Mouse (Mus musculus): ENCODE data around the gene Prkca. TPM values are rescaled to one million over a fixed set of nuclear protein-coding genes. Genes with fewer than 3 reads are reported as not detected.

Prkca gene
- polyA plus RNA-seq, 1 experiment from 2014 or later: 19.8 TPM

- H3K4me3 ChIP-seq (ENCODE audit: low read depth, low read length): no peak overlapping the region
- no peaks in the 10 kb centered on the region for H3K9me3 ChIP-seq (ENCODE audit: control insufficient read depth, low read length)
- no peak for ATAC-seq (replicated peaks; ENCODE audit: low FRiP score, low TSS enrichment, low read depth)
- no peaks in the 10 kb centered on the region for H3K27me3 ChIP-seq (replicated peaks; ENCODE audit: control insufficient read depth, insufficient read depth, low read length)
- H3K27ac ChIP-seq (ENCODE audit: low read depth): no peak overlapping the region
- no peak for DNase-seq (ENCODE audit: low spot score)
- WGBS: 71% methylated on average over 10 of the region's 10 CpGs
- peaks cover 10% of the 10 kb centered on the region for H3K4me1 ChIP-seq (replicated peaks; ENCODE audit: control insufficient read depth, insufficient read depth, low read length)
- H3K36me3 ChIP-seq (ENCODE audit: control insufficient read depth, insufficient read depth, low read length): no peaks in the 10 kb centered on the region
- H3K4me2 ChIP-seq (ENCODE audit: low read length): no peak overlapping the region
- H3K9ac ChIP-seq (ENCODE audit: low read length): no peak overlapping the region
Observed at GRCm38 (mm10) chr11:108181012-108181713, 162.6 kb downstream of the Prkca start.

- H3K27me3 ChIP-seq (replicated peaks; ENCODE audit: control insufficient read depth, insufficient read depth, low read length): no peaks in the 10 kb centered on the region
- no peak overlapping the region for H3K27ac ChIP-seq (ENCODE audit: low read depth)
- H3K4me2 ChIP-seq (ENCODE audit: low read length): no peak overlapping the region
- no peaks in the 10 kb centered on the region for H3K9me3 ChIP-seq (ENCODE audit: control insufficient read depth, low read length)
- no peak overlapping the region for H3K4me3 ChIP-seq (ENCODE audit: low read depth, low read length)
- 74% methylated on average over 5 of the region's 5 CpGs for WGBS
- H3K4me1 ChIP-seq (replicated peaks; ENCODE audit: control insufficient read depth, insufficient read depth, low read length): peaks cover 10% of the 10 kb centered on the region
- ATAC-seq (replicated peaks; ENCODE audit: low FRiP score, low TSS enrichment, low read depth) (no peak), DNase-seq (ENCODE audit: low spot score) (no peak)
- no peaks in the 10 kb centered on the region for H3K36me3 ChIP-seq (ENCODE audit: control insufficient read depth, insufficient read depth, low read length)
- no peak overlapping the region for H3K9ac ChIP-seq (ENCODE audit: low read length)
Observed at GRCm38 (mm10) chr11:108178802-108179201, 164.9 kb downstream of the Prkca start.

DNA sequence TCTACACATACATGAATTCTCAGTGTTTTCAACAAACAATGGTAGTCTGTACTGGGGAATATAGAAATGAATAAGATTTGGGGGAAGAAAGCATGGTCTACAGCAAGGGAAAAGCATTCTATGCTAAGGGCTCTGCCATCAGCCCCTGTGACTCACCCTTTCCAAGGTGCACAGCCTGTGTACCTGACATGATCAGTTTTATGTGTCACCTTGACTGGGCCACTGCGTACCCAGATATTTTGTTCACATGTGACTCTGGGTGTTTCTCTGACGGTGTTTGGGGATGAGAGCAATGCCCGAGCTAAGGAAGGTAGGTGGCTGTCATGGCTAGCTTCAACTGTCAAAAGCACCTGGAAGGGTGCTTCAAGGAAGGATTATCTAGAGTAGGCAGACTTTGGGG, 165.5 kb downstream of the Prkca start:
- DNase-seq (ENCODE audit: low spot score) (no peak), ATAC-seq (replicated peaks; ENCODE audit: low FRiP score, low TSS enrichment, low read depth) (no peak)
- no peaks in the 10 kb centered on the region for H3K27me3 ChIP-seq (replicated peaks; ENCODE audit: control insufficient read depth, insufficient read depth, low read length)
- no peak overlapping the region for H3K4me3 ChIP-seq (ENCODE audit: low read depth, low read length)
- H3K4me1 ChIP-seq (replicated peaks; ENCODE audit: control insufficient read depth, insufficient read depth, low read length): peaks cover 10% of the 10 kb centered on the region
- no peaks in the 10 kb centered on the region for H3K36me3 ChIP-seq (ENCODE audit: control insufficient read depth, insufficient read depth, low read length)
- H3K9ac ChIP-seq (ENCODE audit: low read length): no peak overlapping the region
- H3K9me3 ChIP-seq (ENCODE audit: control insufficient read depth, low read length): no peaks in the 10 kb centered on the region
- 94% methylated on average over 3 of the region's 3 CpGs for WGBS
- H3K4me2 ChIP-seq (ENCODE audit: low read length): no peak overlapping the region
- no peak overlapping the region for H3K27ac ChIP-seq (ENCODE audit: low read depth)

GRCm38 (mm10) chr11:108176715-108177114, 167.0 kb downstream of the Prkca start:
- H3K9me3 ChIP-seq (ENCODE audit: control insufficient read depth, low read length): no peaks in the 10 kb centered on the region
- H3K27ac ChIP-seq (ENCODE audit: low read depth): no peak overlapping the region
- no peak overlapping the region for H3K9ac ChIP-seq (ENCODE audit: low read length)
- DNase-seq (ENCODE audit: low spot score) (no peak), ATAC-seq (replicated peaks; ENCODE audit: low FRiP score, low TSS enrichment, low read depth) (no peak)
- no peak overlapping the region for H3K4me3 ChIP-seq (ENCODE audit: low read depth, low read length)
- 44% methylated on average over 5 of the region's 5 CpGs for WGBS
- H3K36me3 ChIP-seq (ENCODE audit: control insufficient read depth, insufficient read depth, low read length): no peaks in the 10 kb centered on the region
- H3K4me1 ChIP-seq (replicated peaks; ENCODE audit: control insufficient read depth, insufficient read depth, low read length): peaks cover 10% of the 10 kb centered on the region
- H3K27me3 ChIP-seq (replicated peaks; ENCODE audit: control insufficient read depth, insufficient read depth, low read length): no peaks in the 10 kb centered on the region
- no peak overlapping the region for H3K4me2 ChIP-seq (ENCODE audit: low read length)

- Histone ChIP-seq H3K9me3 (ENCODE audit: control insufficient read depth, low read length) (no peaks in the 10 kb centered on the region), H3K4me1 (replicated peaks; ENCODE audit: control insufficient read depth, insufficient read depth, low read length) (no peaks in the 10 kb centered on the region), H3K36me3 (ENCODE audit: control insufficient read depth, insufficient read depth, low read length) (no peaks in the 10 kb centered on the region), H3K27me3 (replicated peaks; ENCODE audit: control insufficient read depth, insufficient read depth, low read length) (no peaks in the 10 kb centered on the region), H3K9ac (ENCODE audit: low read length) (no peak overlapping the region), H3K27ac (ENCODE audit: low read depth) (no peak overlapping the region), H3K4me3 (ENCODE audit: low read depth, low read length) (no peak overlapping the region), H3K4me2 (ENCODE audit: low read length) (no peak overlapping the region)
- DNase-seq (ENCODE audit: low spot score) (no peak), ATAC-seq (replicated peaks; ENCODE audit: low FRiP score, low TSS enrichment, low read depth) (no peak)
- WGBS: 88% methylated on average over 5 of the region's 5 CpGs
Observed at GRCm38 (mm10) chr11:108171917-108172316, 171.8 kb downstream of the Prkca start.

DNA sequence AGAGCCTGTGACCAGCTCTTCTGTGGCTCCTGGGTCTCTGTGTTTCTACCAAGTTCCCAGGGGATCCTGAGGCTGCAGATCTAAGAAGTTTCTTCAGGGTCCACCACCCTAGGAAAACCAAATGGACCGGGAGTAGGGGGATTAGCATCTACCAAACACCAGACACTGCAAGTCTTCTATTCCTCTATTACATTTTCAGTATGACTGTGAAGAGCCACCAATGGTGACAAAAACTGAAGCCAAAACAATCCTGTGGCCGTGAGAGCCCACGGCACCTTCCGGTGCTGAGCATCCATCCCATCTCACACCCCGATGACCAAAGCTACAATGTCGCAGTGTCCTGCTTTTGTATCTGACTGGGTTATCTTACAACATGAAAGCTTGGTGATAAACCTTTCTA, 172.5 kb downstream of the Prkca start:
- Histone ChIP-seq H3K36me3 (ENCODE audit: control insufficient read depth, insufficient read depth, low read length) (no peaks in the 10 kb centered on the region), H3K4me2 (ENCODE audit: low read length) (no peak overlapping the region), H3K4me1 (replicated peaks; ENCODE audit: control insufficient read depth, insufficient read depth, low read length) (no peaks in the 10 kb centered on the region), H3K27me3 (replicated peaks; ENCODE audit: control insufficient read depth, insufficient read depth, low read length) (no peaks in the 10 kb centered on the region), H3K27ac (ENCODE audit: low read depth) (no peak overlapping the region), H3K4me3 (ENCODE audit: low read depth, low read length) (no peak overlapping the region), H3K9ac (ENCODE audit: low read length) (no peak overlapping the region), H3K9me3 (ENCODE audit: control insufficient read depth, low read length) (no peaks in the 10 kb centered on the region)
- no peak for DNase-seq (ENCODE audit: low spot score)
- ATAC-seq (replicated peaks; ENCODE audit: low FRiP score, low TSS enrichment, low read depth): no peak
- WGBS: 96% methylated on average over 6 of the region's 6 CpGs

DNA sequence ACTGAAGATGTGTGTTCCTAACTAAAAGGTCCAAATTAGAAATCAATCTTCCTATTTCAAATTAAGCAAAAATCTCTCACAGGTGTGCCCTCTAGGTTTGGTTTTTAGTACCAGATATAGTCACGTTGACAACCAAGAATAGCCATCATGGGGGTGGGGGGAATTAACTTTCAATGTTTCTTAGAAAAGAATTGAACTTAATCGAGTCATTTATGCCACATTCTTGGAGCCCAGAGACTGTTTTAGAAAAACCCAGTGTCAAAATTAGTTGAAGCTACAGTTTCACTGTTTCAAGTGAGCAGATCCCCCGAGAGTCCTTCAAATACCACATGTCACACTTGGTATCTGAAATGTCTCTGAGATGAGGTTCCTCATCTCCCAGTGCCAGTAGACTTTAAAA, 173.6 kb downstream of the Prkca start:
- no peak for ATAC-seq (replicated peaks; ENCODE audit: low FRiP score, low TSS enrichment, low read depth)
- Histone ChIP-seq H3K9ac (ENCODE audit: low read length) (no peak overlapping the region), H3K27ac (ENCODE audit: low read depth) (no peak overlapping the region), H3K4me3 (ENCODE audit: low read depth, low read length) (no peak overlapping the region), H3K4me1 (replicated peaks; ENCODE audit: control insufficient read depth, insufficient read depth, low read length) (no peaks in the 10 kb centered on the region), H3K27me3 (replicated peaks; ENCODE audit: control insufficient read depth, insufficient read depth, low read length) (no peaks in the 10 kb centered on the region), H3K36me3 (ENCODE audit: control insufficient read depth, insufficient read depth, low read length) (no peaks in the 10 kb centered on the region), H3K9me3 (ENCODE audit: control insufficient read depth, low read length) (no peaks in the 10 kb centered on the region), H3K4me2 (ENCODE audit: low read length) (no peak overlapping the region)
- DNase-seq (ENCODE audit: low spot score): no peak
- 74% methylated on average over 3 of the region's 3 CpGs for WGBS

DNA sequence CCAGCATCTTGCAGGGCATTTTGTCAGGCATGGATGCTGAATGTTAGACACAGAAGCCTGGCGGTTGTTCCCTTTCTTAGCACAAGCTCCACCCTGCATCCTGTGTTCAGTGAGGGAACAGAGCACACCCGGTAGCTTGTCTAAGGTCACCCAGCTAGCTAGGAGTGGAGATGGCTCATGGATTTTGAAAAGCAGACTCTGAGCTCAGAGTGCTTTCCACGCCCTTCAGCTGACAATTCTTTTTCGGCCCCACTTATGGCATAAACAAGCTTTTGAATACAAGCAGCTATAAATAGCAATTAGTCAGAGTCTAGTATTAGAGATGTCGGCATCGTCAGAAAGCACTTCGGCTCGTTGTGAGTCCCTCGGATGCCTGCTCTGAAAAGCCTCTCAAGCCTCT, 178.0 kb downstream of the Prkca start:
- Histone ChIP-seq H3K27me3 (replicated peaks; ENCODE audit: control insufficient read depth, insufficient read depth, low read length) (no peaks in the 10 kb centered on the region), H3K4me1 (replicated peaks; ENCODE audit: control insufficient read depth, insufficient read depth, low read length) (no peaks in the 10 kb centered on the region), H3K4me2 (ENCODE audit: low read length) (no peak overlapping the region), H3K9me3 (ENCODE audit: control insufficient read depth, low read length) (no peaks in the 10 kb centered on the region), H3K36me3 (ENCODE audit: control insufficient read depth, insufficient read depth, low read length) (no peaks in the 10 kb centered on the region), H3K9ac (ENCODE audit: low read length) (no peak overlapping the region), H3K27ac (ENCODE audit: low read depth) (no peak overlapping the region), H3K4me3 (ENCODE audit: low read depth, low read length) (no peak overlapping the region)
- DNase-seq (ENCODE audit: low spot score) (no peak), ATAC-seq (replicated peaks; ENCODE audit: low FRiP score, low TSS enrichment, low read depth) (no peak)
- WGBS: 60% methylated on average over 9 of the region's 9 CpGs

GRCm38 (mm10) chr11:108162639-108163038, 181.1 kb downstream of the Prkca start:
- no peak for ATAC-seq (replicated peaks; ENCODE audit: low FRiP score, low TSS enrichment, low read depth)
- no peak overlapping the region for H3K9ac ChIP-seq (ENCODE audit: low read length)
- no peak overlapping the region for H3K4me2 ChIP-seq (ENCODE audit: low read length)
- no peak overlapping the region for H3K4me3 ChIP-seq (ENCODE audit: low read depth, low read length)
- no peak for DNase-seq (ENCODE audit: low spot score)
- H3K36me3 ChIP-seq (ENCODE audit: control insufficient read depth, insufficient read depth, low read length): no peaks in the 10 kb centered on the region
- 82% methylated on average over 1 of the region's 1 CpGs for WGBS
- H3K9me3 ChIP-seq (ENCODE audit: control insufficient read depth, low read length): 0 out of 2 replicates have a peak, but pooled peaks cover 5% of the 10 kb centered on the region
- H3K27ac ChIP-seq (ENCODE audit: low read depth): no peak overlapping the region
- no peaks in the 10 kb centered on the region for H3K27me3 ChIP-seq (replicated peaks; ENCODE audit: control insufficient read depth, insufficient read depth, low read length)
- no peaks in the 10 kb centered on the region for H3K4me1 ChIP-seq (replicated peaks; ENCODE audit: control insufficient read depth, insufficient read depth, low read length)
